Comparison of ENCODE assay signal across 31 mouse cellular contexts in the genomic region with DNA sequence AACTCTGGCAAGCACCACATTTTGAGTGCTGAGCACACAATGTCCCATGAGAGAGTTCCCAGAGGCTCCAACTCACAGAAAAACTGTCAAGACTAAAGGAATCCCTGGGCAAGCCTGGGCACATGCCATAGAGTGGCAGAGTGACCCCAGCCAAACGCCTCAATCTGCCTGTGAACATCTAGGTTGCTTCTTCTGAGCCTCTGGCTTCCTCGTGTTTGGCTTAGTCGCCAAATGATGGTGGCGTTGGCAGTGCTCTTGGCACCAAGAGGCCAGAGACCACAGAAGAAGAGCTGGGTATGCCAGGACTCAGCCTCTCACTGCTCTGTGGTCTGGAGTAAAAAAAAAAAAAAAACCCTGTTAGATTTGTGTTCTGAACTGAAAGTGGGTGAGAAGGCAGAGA. TPM values are rescaled to one million over a fixed set of nuclear protein-coding genes. Genes with fewer than 3 reads are reported as not detected.
"Had no signal": no experiment of that assay in that cellular context is flagged by ENCODE, and none has a peak within 500 bp of the region (broad histone marks: within the 10 kb centered on the region; RNA-seq: fewer than 3 reads in every experiment).

No protein-coding gene starts in this region.

- DNase-seq: kidney, adult 8-10 months; kidney, postnatal 10 days; kidney, postnatal 4 days; liver; lung, adult 18-20 months; lung, postnatal 10 days; lung, postnatal 36 days; retina, postnatal 1 day; right cerebral cortex, postnatal 25 days; spleen, adult 18-20 months; thymus, adult 2 months; thymus, postnatal 14 days; thymus, postnatal 4 days had no signal

RNA-seq across cellular contexts. Expression of a gene that starts 4.3 kb away (rescaled TPM):
- total RNA-seq: layer of hippocampus, adult 18-20 months; layer of hippocampus, postnatal 14 days; left cerebral cortex, adult 18-20 months; left cerebral cortex, postnatal 25 days; monocyte, adult 5-6 weeks; neutrophil, adult 5-6 weeks had no signal
- polyA plus RNA-seq: kidney, embryonic 15.5 days; liver, embryonic 12.5 days; liver, embryonic 15.5 days; lung, embryonic 15.5 days; midbrain, embryonic 10.5 days; midbrain, embryonic 13.5 days; midbrain, embryonic 16.5 days; myocyte; neural tube, embryonic 13.5 days had no signal

RNA-seq across cellular contexts. Expression of a gene that starts 5.0 kb away (rescaled TPM):
- total RNA-seq: layer of hippocampus, adult 18-20 months; layer of hippocampus, postnatal 14 days; left cerebral cortex, adult 18-20 months; left cerebral cortex, postnatal 25 days; monocyte, adult 5-6 weeks; neutrophil, adult 5-6 weeks had no signal
- polyA plus RNA-seq: limb, embryonic 10.5 days; liver, embryonic 12.5 days; liver, embryonic 15.5 days; midbrain, embryonic 10.5 days; midbrain, embryonic 13.5 days; midbrain, embryonic 16.5 days; myocyte; neural tube, embryonic 13.5 days had no signal

RNA-seq across cellular contexts. Expression of a gene that starts 12.4 kb away (rescaled TPM):
- total RNA-seq: layer of hippocampus, adult 18-20 months; layer of hippocampus, postnatal 14 days; left cerebral cortex, adult 18-20 months; left cerebral cortex, postnatal 25 days; monocyte, adult 5-6 weeks; neutrophil, adult 5-6 weeks had no signal
- polyA plus RNA-seq: kidney, embryonic 15.5 days; limb, embryonic 10.5 days; limb, embryonic 13.5 days; liver, embryonic 12.5 days; liver, embryonic 15.5 days; lung, embryonic 15.5 days; midbrain, embryonic 10.5 days; midbrain, embryonic 13.5 days; midbrain, embryonic 16.5 days; myocyte; neural tube, embryonic 13.5 days; stomach, embryonic 15.5 days had no signal

RNA-seq across cellular contexts. Expression of a gene that starts 21.0 kb away (rescaled TPM):
- total RNA-seq: layer of hippocampus, adult 18-20 months; layer of hippocampus, postnatal 14 days; left cerebral cortex, adult 18-20 months; left cerebral cortex, postnatal 25 days; monocyte, adult 5-6 weeks had no signal
- polyA plus RNA-seq: limb, embryonic 10.5 days; limb, embryonic 13.5 days; liver, embryonic 12.5 days; liver, embryonic 15.5 days; midbrain, embryonic 10.5 days; neural tube, embryonic 13.5 days had no signal

RNA-seq across cellular contexts. Expression of a gene that starts 35.3 kb away (rescaled TPM):
- total RNA-seq: left cerebral cortex, adult 18-20 months; left cerebral cortex, postnatal 25 days; monocyte, adult 5-6 weeks had no signal
